Mouse (Mus musculus): ENCODE measurements around the gene Gm10944. TPM values are rescaled to one million over a fixed set of nuclear protein-coding genes. Genes with fewer than 3 reads are reported as not detected.

Gene Gm10944
- not detected for total RNA-seq (2021)
- long read RNA-seq, experiment 1, result 0 reads
- long read RNA-seq, experiment 2, result 0 reads

DNA sequence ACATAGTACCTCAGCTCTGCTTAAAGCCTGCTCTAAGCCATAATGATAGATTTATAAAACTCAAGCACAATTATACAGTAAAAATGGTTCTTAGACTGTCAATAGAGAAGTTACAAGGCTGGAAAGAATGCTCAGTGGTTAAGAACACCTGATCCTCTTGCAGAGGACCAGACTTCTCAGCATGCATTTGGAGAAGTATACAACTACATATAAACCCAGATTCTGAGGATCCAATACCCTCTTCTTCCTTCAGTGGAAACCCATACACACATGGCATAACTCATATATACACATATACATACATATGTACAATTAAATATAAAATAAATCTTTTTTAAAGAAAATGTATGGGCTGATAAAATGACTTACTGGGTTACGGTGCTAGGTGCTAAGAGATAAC lies at the start of gene Gm10944:
TSS of gene Gm10944 (plus strand) at position 301 of the 400 bp plus-strand sequence.
- no peak for DNase-seq (ENCODE audit: low spot score in 2 of 2)

GRCm38 (mm10) chr10:10655991-10656390 lies 25.2 kb upstream of the Gm10944 start:
- DNase-seq (ENCODE audit: low spot score in 2 of 2), result no peak

- DNase-seq (ENCODE audit: low spot score in 2 of 2), result no peak
Observed at GRCm38 (mm10) chr10:10656621-10657020, 24.5 kb upstream of the Gm10944 start.

DNA sequence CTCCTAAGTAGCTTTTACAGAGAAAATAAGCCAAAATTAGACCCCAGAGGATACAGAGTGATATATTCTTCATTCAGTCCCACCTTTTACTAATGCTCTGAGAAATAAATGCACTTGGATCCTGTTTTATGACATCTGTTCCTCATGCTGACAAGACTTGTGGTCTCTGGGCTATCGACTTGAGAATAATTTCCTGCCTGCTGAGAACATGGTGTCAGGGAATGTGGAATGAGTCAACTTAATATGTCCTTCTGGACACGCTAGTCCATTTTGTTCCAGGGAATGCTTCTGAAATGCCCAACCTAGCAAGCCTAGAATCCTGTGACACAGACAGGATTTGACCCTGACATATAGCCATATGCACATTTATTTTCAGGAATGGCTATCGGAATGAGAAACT lies 22.0 kb upstream of the Gm10944 start:
- DNase-seq (ENCODE audit: low spot score in 2 of 2), result no peak

GRCm38 (mm10) chr10:10659976-10660375 lies 21.2 kb upstream of the Gm10944 start:
- DNase-seq (ENCODE audit: low spot score in 2 of 2), result no peak

GRCm38 (mm10) chr10:10688907-10689667 lies 7.9 kb downstream of the Gm10944 start:
- DNase-seq (ENCODE audit: low spot score in 2 of 2), result no peak

GRCm38 (mm10) chr10:10689668-10690223 lies 8.6 kb downstream of the Gm10944 start:
- no peak for DNase-seq (ENCODE audit: low spot score in 2 of 2)

GRCm38 (mm10) chr10:10697497-10697896 lies 16.3 kb downstream of the Gm10944 start:
- DNase-seq (ENCODE audit: low spot score in 2 of 2), result no peak

DNA sequence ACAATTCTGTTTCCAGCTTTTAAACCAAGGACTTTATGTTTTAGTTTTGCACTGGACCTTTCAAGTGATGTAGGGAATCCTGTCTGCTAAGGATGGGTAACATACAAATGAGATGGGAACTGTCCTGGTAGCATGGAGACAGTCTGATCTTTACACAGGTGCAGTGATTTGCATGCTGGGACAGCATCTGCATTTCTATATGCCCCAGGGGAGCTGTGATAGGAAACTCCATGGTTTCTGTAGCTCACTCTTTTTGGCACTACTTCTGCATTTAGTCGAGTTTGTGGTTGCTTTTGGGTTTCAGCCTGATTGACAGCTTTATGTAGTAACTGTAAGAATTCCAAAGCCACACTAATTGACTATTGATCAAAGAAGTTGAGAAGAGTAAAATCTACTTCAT lies 19.8 kb downstream of the Gm10944 start:
- no peak for DNase-seq (ENCODE audit: low spot score in 2 of 2)

- no peak for DNase-seq (ENCODE audit: low spot score in 2 of 2)
Observed at GRCm38 (mm10) chr10:10701326-10701725, 20.2 kb downstream of the Gm10944 start.

GRCm38 (mm10) chr10:10708031-10708430 lies 26.9 kb downstream of the Gm10944 start:
- no peak for DNase-seq (ENCODE audit: low spot score in 2 of 2)

GRCm38 (mm10) chr10:10710359-10710758 lies 29.2 kb downstream of the Gm10944 start:
- no peak for DNase-seq (ENCODE audit: low spot score in 2 of 2)

- no peak for DNase-seq (ENCODE audit: low spot score in 2 of 2)
Observed at GRCm38 (mm10) chr10:10710837-10711236, 29.7 kb downstream of the Gm10944 start.

DNA sequence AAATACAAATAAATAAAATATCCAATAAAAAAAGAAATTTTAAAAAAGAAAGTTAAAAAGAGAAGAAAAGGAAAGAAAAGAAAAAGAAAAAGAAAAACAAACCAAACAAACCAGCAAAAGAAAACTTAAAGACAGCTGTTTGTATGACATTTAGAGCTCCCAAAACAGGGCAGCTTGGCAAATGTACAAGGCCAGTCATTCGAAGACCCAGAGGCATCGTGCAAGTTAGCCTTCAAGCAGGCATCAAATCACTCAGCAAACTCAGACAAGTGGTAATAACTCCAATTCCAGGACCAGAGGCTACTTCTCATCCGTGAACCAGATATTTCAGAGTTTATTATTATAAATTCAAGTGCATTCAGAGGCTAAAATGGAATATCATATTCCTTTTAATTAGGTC lies 45.4 kb downstream of the Gm10944 start:
- DNase-seq (ENCODE audit: low spot score in 2 of 2), result no peak

Other genes with a start within 250 kb of the Gm10944 start
- 1 to 10 TPM in 1 of 2 experiments, under 1 TPM in 1; 0.80 to 1.1 TPM for gene Adgb, start 209.0 kb upstream of the Gm10944 start, total RNA-seq (2021)
- gene Rab32, start 123.1 kb upstream of the Gm10944 start, total RNA-seq (2021), result 1 to 10 TPM; 4.9 to 9.7 TPM